Mouse (Mus musculus) midbrain, embryonic 10.5 days (tissue): ENCODE data around the gene Fancd2os. TPM values are rescaled to one million over a fixed set of nuclear protein-coding genes. Genes with fewer than 3 reads are reported as not detected.

Experiments used
- DNase-seq: peaks from one replicate; pipeline ENCODE4 v3.0.0-alpha.2; 2017; ENCODE audit warnings: low spot score
- H3K27ac ChIP-seq: fragments of 300-500 bp; sonication (generic); replicated peaks from 2 replicates; pipeline ENCODE4 v1.5.1; 2016; ENCODE audit warnings: mild to moderate bottlenecking
- H3K27me3 ChIP-seq: fragments of 300-500 bp; sonication (generic); 2 replicates; pipeline ENCODE4 v1.6.1; 2016; ENCODE audit warnings: low read depth, mild to moderate bottlenecking; ENCODE audit not compliant: poor library complexity, severe bottlenecking
- H3K36me3 ChIP-seq: fragments of 300-500 bp; sonication (generic); 2 replicates; pipeline ENCODE4 v1.6.1; 2016; ENCODE audit warnings: mild to moderate bottlenecking, moderate library complexity
- H3K4me1 ChIP-seq: fragments of 300-500 bp; sonication (generic); 2 replicates; pipeline ENCODE4 v1.6.1; 2016
- H3K4me3 ChIP-seq: fragments of 300-500 bp; sonication (generic); 2 replicates; pipeline ENCODE4 v1.5.1; 2016; ENCODE audit warnings: mild to moderate bottlenecking, moderate library complexity
- H3K9me3 ChIP-seq: fragments of 300-500 bp; sonication (generic); replicated peaks from 2 replicates; pipeline ENCODE4 v1.6.1; 2016; ENCODE audit warnings: mild to moderate bottlenecking
- WGBS: fragments of 180-500 bp; shearing (Covaris S2); methylation state at CpG from one replicate; pipeline ENCODE4 v1.1.7; 2016; 5-methylcytosine and 5-hydroxymethylcytosine counted together
- polyA plus RNA-seq: library from polyadenylated mRNA; unstranded; fragments of >200 nt; fragmentation: Nextera tagmentation; extraction: Ambion mirVana; gene quantifications from 2 replicates; pipeline ENCODE4 v1.2.1, GENCODE M21; 2016

Fancd2os gene
- polyA plus RNA-seq, result 0.17 and 0.52 TPM in 2 replicates

DNA sequence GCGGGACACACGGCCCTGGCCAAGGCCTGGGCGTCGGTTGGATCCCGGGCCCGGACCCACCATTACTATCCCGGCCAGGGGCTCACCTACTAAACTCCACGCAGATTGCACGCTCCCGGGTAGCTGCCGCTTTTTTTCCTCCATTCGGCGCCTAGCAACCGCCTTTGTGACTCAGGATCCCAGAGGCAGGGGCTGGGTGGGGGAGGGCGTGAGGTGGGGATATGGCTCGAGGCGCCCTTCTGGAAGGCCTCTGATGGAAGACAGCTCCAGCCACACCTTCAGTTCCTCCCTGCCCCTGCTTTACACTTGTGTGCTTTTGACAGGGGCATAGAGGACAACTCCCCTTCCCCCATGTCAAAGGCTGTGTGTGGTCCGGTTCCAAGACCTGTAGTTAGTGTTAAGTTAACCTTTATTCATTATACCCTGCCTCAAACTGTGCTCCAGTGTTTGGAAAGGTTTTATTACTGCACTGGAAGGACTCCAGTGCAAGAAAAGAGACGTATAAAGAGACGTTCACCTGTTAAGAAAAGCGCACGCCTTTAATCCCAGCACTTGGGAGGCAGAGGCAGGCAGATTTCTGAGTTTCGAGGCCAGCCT, at the start of gene Fancd2os:
Fancd2os (minus strand) TSS at position 173 of the 597 bp plus-strand sequence.
- Histone ChIP-seq H3K9me3 (no peaks in the 10 kb centered on the region), H3K36me3 (peaks cover 15% of the 10 kb centered on the region), H3K27me3 (no peaks in the 10 kb centered on the region), H3K27ac (peak within 1 kb of the TSS; percentile 4), H3K4me1 (peaks cover 20% of the 10 kb centered on the region), H3K4me3 (no peak within 1 kb of the TSS)
- WGBS, result 41% methylated on average over 23 of the region's 23 CpGs
- DNase-seq, result peak; percentile 53

DNA sequence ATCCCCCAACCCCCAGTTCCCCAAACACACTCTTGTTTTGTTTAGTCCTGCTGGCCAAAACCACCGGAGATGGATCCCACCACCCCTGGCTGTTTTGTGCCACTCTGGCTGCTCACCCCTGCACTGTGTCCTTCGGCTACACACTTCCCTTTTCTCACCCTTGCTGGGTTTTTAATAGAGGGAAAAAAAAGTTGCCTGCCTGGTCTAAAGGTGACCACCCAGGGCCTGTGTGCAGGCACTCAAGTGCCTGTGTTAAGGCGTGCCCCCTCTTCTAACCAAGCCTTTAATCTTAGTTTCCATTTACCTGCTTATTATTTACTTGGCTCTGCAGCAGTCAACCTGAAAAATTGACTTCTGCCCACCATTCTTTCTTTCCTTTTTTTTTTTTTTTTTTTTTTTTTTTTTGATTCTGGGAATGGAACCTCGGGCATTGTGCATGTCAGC, 49.7 kb upstream of the Fancd2os start:
- Histone ChIP-seq H3K4me3 (no peak overlapping the region), H3K9me3 (no peaks in the 10 kb centered on the region), H3K36me3 (no peaks in the 10 kb centered on the region), H3K4me1 (peaks cover 4% of the 10 kb centered on the region; the same call in 1 of the 2 replicates), H3K27me3 (no peaks in the 10 kb centered on the region), H3K27ac (no peak overlapping the region)
- WGBS, result 79% methylated on average over 4 of the region's 4 CpGs
- no peak for DNase-seq

DNA sequence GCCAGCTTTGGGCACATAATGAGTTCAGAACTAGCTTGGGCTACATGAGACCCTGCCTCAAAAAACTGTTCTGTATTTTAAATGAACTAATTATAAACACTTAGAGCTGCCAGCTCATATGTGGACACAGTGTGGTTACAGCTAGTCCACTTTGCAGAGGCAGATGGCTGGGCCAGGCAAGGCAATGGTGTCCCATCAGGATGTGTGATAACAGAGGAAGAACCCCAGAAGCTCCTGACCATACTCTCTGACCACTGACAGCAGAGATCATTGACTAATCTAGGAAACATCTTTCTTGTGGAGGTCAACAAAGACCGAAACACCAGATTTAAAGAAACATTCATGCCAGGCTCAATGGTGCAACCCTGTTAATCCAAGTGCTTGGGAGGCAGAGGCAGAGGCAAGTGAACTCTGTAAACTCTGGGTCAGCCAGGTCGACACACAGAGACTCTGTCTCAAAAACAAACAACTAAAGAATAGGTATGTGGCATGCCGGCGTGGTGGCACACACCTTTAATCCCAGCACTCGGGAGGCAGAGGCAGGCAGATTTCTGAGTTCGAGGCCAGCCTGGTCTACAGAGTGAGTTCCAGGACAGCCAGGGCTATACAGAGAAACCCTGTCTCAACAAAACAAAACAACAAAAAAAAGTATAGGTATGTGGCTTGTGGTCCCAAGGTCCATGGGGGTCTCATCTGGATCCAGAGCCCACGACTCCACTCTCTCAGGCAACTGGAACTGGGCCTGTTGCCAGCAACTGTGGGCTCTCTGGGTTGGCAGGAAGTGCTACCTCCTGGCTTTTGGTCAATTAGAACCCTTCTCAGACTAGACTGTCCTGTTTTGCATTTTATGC, 49.1 kb upstream of the Fancd2os start:
- Histone ChIP-seq H3K27me3 (no peaks in the 10 kb centered on the region), H3K27ac (no peak overlapping the region), H3K9me3 (no peaks in the 10 kb centered on the region), H3K36me3 (no peaks in the 10 kb centered on the region), H3K4me1 (peaks cover 4% of the 10 kb centered on the region; the same call in 1 of the 2 replicates), H3K4me3 (no peak overlapping the region)
- 85% methylated on average over 7 of the region's 7 CpGs for WGBS
- DNase-seq, result no peak

DNA sequence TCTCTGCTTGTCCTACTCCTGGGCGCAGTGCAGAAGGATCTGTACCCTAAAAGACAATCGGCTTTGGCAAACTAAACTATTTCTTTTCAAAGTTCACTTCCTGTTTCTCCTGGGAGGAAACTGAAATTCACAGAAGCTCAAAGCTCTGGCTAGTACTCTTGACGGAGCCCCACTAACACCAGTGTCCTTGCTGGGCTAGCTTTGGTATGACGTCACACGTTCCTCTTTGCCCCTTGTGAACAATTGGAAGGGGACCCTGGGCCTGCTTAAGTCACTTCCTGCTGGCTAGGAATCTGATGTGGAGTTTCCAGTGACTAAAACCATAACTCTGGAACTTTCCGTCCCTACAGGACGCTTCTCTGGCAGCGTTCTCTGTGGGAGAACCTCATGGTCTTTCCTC, 44.3 kb upstream of the Fancd2os start:
- Histone ChIP-seq H3K36me3 (no peaks in the 10 kb centered on the region), H3K27ac (no peak overlapping the region), H3K4me1 (peaks cover 8% of the 10 kb centered on the region; the same call in 1 of the 2 replicates), H3K4me3 (no peak overlapping the region), H3K27me3 (no peaks in the 10 kb centered on the region), H3K9me3 (no peaks in the 10 kb centered on the region)
- 86% methylated on average over 8 of the region's 8 CpGs for WGBS
- DNase-seq, result no peak

DNA sequence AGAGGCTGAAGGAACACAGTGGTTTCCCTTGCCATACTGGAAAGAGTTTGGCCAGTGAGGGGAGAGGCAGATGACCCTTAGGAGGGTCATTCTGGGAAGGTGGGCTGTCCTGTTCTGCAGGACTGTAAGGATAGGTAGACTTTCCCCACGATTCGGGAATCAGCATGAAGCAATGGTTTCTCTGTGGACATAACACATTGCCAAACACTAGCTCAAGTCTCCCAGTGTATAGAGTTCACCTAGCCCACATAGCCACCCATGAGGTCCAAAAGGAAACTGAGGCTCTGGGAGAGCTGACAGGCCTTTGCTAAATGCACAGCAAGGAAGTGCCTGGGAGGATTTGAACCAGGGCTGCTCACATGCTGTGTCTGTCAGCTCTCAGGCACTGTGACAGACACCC, 43.5 kb upstream of the Fancd2os start:
- no peaks in the 10 kb centered on the region for H3K27me3 ChIP-seq
- H3K27ac ChIP-seq, result no peak overlapping the region
- WGBS, result 99% methylated on average over 2 of the region's 2 CpGs

DNA sequence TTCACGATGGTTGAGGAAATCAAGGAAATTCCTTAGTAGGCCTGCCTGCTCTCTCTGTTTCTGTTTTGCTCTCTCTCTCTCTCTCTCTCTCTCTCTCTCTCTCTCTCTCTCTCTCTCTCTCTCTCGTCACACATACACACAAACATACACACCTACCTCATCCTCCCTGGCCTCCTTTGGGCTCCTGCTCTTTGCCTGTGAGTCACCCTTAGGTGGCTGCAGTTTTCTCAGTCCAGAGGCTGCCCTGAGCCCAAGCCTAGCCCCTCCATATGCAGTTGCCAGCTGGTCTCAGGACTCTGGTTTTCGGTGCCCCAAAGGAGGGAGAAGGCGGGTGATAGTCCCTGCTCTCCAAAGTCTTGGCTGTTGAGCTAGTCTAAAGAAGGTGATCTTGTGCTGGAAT, 42.5 kb upstream of the Fancd2os start:
- Histone ChIP-seq H3K4me3 (no peak overlapping the region), H3K27me3 (no peaks in the 10 kb centered on the region), H3K36me3 (no peaks in the 10 kb centered on the region), H3K9me3 (no peaks in the 10 kb centered on the region), H3K27ac (no peak overlapping the region), H3K4me1 (peaks cover 11% of the 10 kb centered on the region)
- WGBS, result 87% methylated on average over 4 of the region's 4 CpGs
- no peak for DNase-seq

More for the DNA sequence above, 43.5 kb upstream of the Fancd2os start:
- no peak for DNase-seq
- Histone ChIP-seq H3K4me3 (no peak overlapping the region), H3K36me3 (no peaks in the 10 kb centered on the region), H3K9me3 (no peaks in the 10 kb centered on the region), H3K4me1 (peaks cover 7% of the 10 kb centered on the region; the same call in 1 of the 2 replicates)

DNA sequence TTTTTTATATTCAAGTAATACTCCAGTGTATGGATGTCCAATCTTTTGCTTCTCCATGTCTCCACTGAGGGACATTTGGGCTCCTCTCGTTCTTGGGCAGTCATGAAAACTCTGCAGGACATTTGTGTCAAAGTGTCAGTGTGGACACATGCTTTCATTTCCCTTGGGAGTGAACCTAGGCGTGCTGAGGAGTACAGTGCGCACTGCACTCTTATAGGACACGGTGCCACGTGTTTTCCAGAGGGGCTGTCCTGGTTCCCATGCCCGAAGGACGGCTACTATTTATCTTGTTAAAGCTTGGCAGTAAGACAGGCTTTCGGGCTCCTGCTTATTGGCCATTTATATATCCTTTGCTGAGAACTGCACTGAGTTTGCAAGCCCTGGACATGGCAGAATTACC, 42.1 kb upstream of the Fancd2os start:
- 90% methylated on average over 8 of the region's 8 CpGs for WGBS
- H3K4me3 ChIP-seq, result no peak overlapping the region
- H3K36me3 ChIP-seq, result no peaks in the 10 kb centered on the region
- H3K27ac ChIP-seq, result no peak overlapping the region
- H3K4me1 ChIP-seq, result peaks cover 11% of the 10 kb centered on the region
- no peaks in the 10 kb centered on the region for H3K27me3 ChIP-seq
- no peaks in the 10 kb centered on the region for H3K9me3 ChIP-seq
- DNase-seq, result no peak

DNA sequence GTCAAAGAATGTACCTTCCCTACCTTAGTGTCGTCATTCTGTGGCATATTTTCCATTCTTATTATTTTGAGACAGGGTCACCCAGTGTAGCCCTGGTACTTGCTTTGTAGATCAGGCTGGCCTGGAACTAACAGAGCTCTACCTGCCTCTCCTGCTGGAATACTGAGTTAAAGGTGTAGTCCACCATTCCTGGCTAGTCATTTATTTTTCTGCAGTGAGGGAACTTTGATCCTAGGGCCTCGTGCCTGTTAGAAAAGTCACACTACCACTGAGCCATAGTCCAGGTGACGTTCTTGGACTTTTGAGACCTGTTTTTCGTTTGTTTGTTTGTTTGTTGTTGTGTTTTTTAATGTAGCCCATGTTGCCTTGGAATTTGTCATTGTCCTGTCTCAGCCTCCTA, 38.7 kb upstream of the Fancd2os start:
- H3K4me3 ChIP-seq, result no peak overlapping the region
- peaks cover under 1% of the 10 kb centered on the region for H3K36me3 ChIP-seq
- no peak for DNase-seq
- no peaks in the 10 kb centered on the region for H3K27me3 ChIP-seq
- peaks cover 11% of the 10 kb centered on the region for H3K4me1 ChIP-seq
- 90% methylated on average over 4 of the region's 4 CpGs for WGBS
- no peak overlapping the region for H3K27ac ChIP-seq
- no peaks in the 10 kb centered on the region for H3K9me3 ChIP-seq

DNA sequence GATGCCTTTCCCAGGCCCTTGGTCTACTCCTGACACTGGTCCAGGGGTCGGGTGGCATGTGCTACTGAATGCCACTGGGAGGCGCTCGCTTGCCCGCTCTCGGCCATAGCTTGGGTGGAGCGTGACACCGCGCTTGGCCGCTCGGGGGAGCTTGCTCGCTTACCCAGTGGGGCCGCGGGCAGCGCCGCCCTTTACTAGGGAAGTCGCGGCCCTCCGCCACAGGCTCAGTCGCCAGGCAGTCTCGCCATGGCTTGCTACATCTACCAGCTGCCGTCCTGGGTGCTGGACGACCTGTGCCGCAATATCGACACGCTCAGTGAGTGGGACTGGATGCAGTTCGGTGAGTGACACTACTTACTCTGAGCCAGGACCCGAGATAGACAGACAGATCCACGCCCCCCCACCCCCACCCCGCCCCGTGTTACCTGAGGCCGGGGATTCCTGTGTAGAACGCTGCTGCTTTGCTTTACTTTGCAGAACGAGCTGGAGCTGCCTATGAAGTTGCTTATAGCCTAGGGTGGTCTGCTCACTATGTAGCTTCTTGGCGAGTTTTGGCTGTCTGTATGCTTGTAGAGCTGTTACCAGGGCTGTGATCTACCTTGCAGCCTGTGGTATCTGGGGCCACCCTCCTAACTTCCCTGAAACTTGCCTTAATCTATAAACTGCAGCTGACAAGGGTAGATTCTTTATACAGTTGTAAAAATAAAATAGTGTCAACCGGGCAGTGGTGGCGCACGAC, 38.0 kb upstream of the Fancd2os start, which contains the start of gene Irak2:
Irak2 (plus strand) TSS at position 166 of the 739 bp plus-strand sequence.
- Histone ChIP-seq H3K4me1 (peaks cover 11% of the 10 kb centered on the region), H3K9me3 (no peaks in the 10 kb centered on the region), H3K27ac (peak within 1 kb of the TSS; percentile 71), H3K4me3 (peak within 1 kb of the TSS; percentile 58), H3K27me3 (no peaks in the 10 kb centered on the region), H3K36me3 (peaks cover 7% of the 10 kb centered on the region)
- DNase-seq, result peak; percentile 91
- WGBS, result 9% methylated on average over 37 of the region's 37 CpGs

DNA sequence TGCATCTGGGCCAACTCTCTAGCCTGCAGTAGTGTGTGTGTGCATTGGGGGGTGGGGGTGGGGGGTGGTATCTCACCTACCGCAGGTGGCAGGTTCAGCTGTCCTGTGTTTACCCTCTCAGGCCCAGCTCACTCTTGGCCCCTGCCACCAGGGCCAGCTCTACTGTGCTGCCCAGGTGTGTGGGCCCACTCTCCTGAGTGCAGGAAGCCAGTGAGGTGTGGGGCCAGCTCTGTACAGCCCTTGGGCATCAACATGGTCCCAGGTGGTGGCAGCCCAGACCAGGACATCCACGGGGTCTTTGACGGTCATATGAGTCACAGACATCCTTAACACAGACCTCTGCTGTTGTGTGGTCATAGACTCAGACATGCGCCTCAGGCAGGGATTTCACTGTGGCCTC, 32.3 kb upstream of the Fancd2os start:
- 91% methylated on average over 4 of the region's 4 CpGs for WGBS
- no peak overlapping the region for H3K4me3 ChIP-seq
- no peaks in the 10 kb centered on the region for H3K27me3 ChIP-seq
- peaks cover 61% of the 10 kb centered on the region for H3K36me3 ChIP-seq
- H3K4me1 ChIP-seq, result no peaks in the 10 kb centered on the region
- H3K9me3 ChIP-seq, result no peaks in the 10 kb centered on the region
- DNase-seq, result no peak
- no peak overlapping the region for H3K27ac ChIP-seq

DNA sequence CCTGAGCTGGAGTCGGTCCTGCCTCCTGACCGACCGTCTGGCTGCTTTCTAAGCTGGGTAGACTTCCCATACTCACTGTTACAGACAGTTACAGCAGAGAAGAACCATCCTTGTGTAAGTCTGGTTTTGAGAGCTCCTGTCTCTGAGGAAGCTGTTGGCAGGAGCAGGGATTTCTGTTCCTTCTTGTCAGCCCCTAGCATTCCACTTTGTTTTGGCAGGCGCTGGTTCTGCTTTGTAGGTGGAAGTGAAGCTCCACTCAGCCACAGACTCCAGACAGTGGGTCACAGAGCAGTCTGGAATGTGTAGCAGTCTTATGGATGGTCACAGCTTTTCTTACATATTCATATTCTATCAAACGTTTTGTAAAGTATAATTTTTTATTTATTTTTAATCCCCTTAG, 29.8 kb upstream of the Fancd2os start:
- no peak for DNase-seq
- Histone ChIP-seq H3K36me3 (peaks cover 83% of the 10 kb centered on the region), H3K27me3 (no peaks in the 10 kb centered on the region), H3K4me3 (no peak overlapping the region), H3K27ac (no peak overlapping the region), H3K9me3 (no peaks in the 10 kb centered on the region), H3K4me1 (peaks cover 7% of the 10 kb centered on the region)
- WGBS, result 87% methylated on average over 5 of the region's 5 CpGs

DNA sequence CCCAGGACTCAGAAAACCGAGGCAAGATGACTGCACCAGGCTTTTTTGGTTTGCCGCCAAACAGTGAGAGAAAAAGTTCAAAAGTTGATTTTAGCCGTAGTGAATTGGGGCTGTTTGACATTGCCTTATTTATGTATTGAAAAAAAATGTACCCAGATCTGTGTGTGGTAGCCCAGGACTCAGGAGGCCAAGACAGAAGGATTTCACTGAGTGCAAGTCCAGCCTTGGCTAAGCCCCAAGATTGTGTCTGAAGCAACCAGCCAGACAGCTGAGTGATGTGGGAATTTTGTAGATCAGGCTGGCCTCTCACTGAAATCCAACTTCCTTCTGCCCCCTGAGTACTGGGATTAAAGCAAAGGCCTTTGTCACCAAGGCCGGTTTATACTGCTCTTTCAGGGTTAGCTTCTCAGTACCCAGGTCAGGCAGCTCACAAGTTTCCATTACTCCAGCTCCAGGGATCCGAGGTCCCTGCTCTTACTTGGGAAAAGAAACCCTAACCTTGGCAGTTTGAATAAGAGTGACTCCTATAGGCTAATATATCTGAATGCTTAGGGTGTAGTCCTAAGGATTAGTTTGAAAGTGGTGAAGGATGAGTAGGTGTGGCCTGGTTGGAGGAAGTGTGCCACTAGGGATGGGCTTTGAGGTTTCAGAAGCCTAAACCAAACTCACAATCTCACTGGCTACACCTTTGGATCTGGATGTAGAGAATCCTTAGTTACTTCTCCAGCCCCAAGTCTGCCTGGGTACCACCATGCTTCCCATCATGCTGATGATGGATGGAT, 24.7 kb upstream of the Fancd2os start:
- no peak for DNase-seq
- Histone ChIP-seq H3K27me3 (no peaks in the 10 kb centered on the region), H3K4me3 (peak overlapping the region; percentile 68), H3K9me3 (no peaks in the 10 kb centered on the region), H3K4me1 (peaks cover 17% of the 10 kb centered on the region), H3K27ac (peak overlapping the region; percentile 94; the same call in 1 of the 2 replicates), H3K36me3 (peaks cover 43% of the 10 kb centered on the region)
- 66% methylated on average over 5 of the region's 5 CpGs for WGBS
